Comparison of ENCODE assay signal across 15 mouse cellular contexts in the genomic region with DNA sequence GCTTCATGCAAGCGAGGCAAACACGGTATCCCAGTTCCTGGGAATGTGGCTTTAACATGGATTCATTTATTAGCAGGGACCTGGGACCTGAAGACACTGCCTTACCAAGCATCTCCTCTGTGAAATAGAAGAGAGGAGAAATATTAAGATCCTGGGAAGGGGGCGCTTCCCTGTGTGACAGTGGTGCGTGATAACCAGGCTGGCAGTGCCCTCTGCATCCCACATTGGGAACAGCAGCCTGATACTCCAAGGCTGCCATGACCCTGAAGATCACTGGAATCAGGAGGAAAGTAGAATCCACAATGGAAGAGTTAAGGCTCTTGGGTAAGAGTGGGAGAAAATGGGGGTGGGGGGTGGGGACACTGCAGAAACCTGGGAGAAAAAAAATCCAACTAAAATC. TPM values are rescaled to one million over a fixed set of nuclear protein-coding genes. Genes with fewer than 3 reads are reported as not detected.
DNase-seq lines count a peak whose midpoint lies in the region; ATAC-seq and TF ChIP-seq lines count a peak whose summit lies in the region.
"Had no signal": no experiment of that assay in that cellular context is flagged by ENCODE, and none has a peak within 500 bp of the region (broad histone marks: within the 10 kb centered on the region; RNA-seq: fewer than 3 reads in every experiment).

No protein-coding gene starts in this region.

- peak; percentile 87 for TF ChIP-seq CTCF in forebrain, postnatal 0 days (IDR thresholded peaks at IDR 0.05; ENCODE audit: low read depth)
- peak; percentile 39 for TF ChIP-seq CTCF in liver, embryonic 14.5 days (IDR thresholded peaks at IDR 0.05; ENCODE audit: low read depth)
- TF ChIP-seq CTCF in CH12.LX (conservative IDR thresholded peaks at IDR 0.05 in 1 of 2, IDR thresholded peaks at IDR 0.05 in 1 of 2; ENCODE audit: low read depth in 2 of 2, low read length in 2 of 2): peak in 1 of 2 experiments; percentile 77; a peak in 2 of 4 replicates

- TF ChIP-seq EP300 in liver, embryonic 14.5 days (IDR thresholded peaks at IDR 0.05; ENCODE audit: low read depth): no peak
- TF ChIP-seq EP300 in CH12.LX (IDR thresholded peaks at IDR 0.05; ENCODE audit: low read length): no peak

- H3K4me1 ChIP-seq in forebrain, postnatal 0 days (ENCODE audit: insufficient read depth): no peaks in the 10 kb centered on the region
- peaks cover 31% of the 10 kb centered on the region for H3K4me1 ChIP-seq in forebrain, embryonic 12.5 days
- H3K4me1 ChIP-seq in liver, embryonic 14.5 days (replicated peaks; ENCODE audit: control insufficient read depth in 2 of 2, insufficient read depth in 2 of 2, low read length in 1 of 2): no peaks in the 10 kb centered on the region
- peaks cover 11% of the 10 kb centered on the region for H3K4me1 ChIP-seq in liver, embryonic 11.5 days (replicated peaks; ENCODE audit: control insufficient read depth, insufficient read depth, low read length)
- H3K4me1 ChIP-seq in CH12.LX (ENCODE audit: control insufficient read depth in 1 of 2, insufficient read depth in 2 of 2): peaks cover 18 to 27% of the 10 kb centered on the region in 2 experiments

- H3K4me3 ChIP-seq in forebrain, postnatal 0 days (ENCODE audit: low read depth, low read length): no peak overlapping the region
- H3K4me3 ChIP-seq in forebrain, embryonic 12.5 days (replicated peaks): no peak overlapping the region
- no peak overlapping the region for H3K4me3 ChIP-seq in liver, embryonic 14.5 days (ENCODE audit: insufficient read depth in 1 of 2, low read depth in 2 of 2, low read length in 2 of 2)
- no peak overlapping the region for H3K4me3 ChIP-seq in liver, embryonic 11.5 days (ENCODE audit: low read depth, low read length)
- no peak overlapping the region for H3K4me3 ChIP-seq in CH12.LX (replicated peaks in 1 of 3; ENCODE audit: low read depth in 2 of 3, low read length in 2 of 3, poor library complexity in 1 of 3)
- H3K4me3 ChIP-seq: hindbrain, embryonic 15.5 days; limb, embryonic 10.5 days had no signal

- peak; percentile 71 for DNase-seq in forebrain, postnatal 0 days
- no peak for DNase-seq in liver, embryonic 14.5 days (ENCODE audit: low read depth in 3 of 3, low spot score in 3 of 3)
- no peak for DNase-seq in liver, embryonic 11.5 days (ENCODE audit: low spot score)
- no peak for DNase-seq in CH12.LX (ENCODE audit: extremely low read depth)
- DNase-seq in brain, adult 2 months (ENCODE audit: low read depth, low spot score): peak; percentile 58
- DNase-seq in natural killer cell, adult 2 months (ENCODE audit: low spot score in 2 of 2): no peak
- no peak for DNase-seq in cerebellum, adult 8-10 months
- DNase-seq: adrenal gland, postnatal 25 days; heart, adult 11 months; right cerebral cortex, postnatal 4 days; thymus, adult 18-20 months had no signal

- no peak overlapping the region for H3K27ac ChIP-seq in forebrain, postnatal 0 days (ENCODE audit: low read depth, low read length)
- no peak overlapping the region for H3K27ac ChIP-seq in forebrain, embryonic 12.5 days
- no peak overlapping the region for H3K27ac ChIP-seq in liver, embryonic 14.5 days
- H3K27ac ChIP-seq in liver, embryonic 11.5 days (ENCODE audit: low read depth, low read length): no peak overlapping the region
- no peak overlapping the region for H3K27ac ChIP-seq in CH12.LX (ENCODE audit: insufficient read depth, low read depth)
- H3K27ac ChIP-seq: hindbrain, embryonic 15.5 days; limb, embryonic 10.5 days; macrophage had no signal

- in situ Hi-C loops in CH12.LX (cut with MboI; ENCODE audit: low pct_ligation_motif_present, low pct_unique_long_range_greater_than_20kb, low sequenced_read_pairs): no loop called here

- peak; percentile 83 for ATAC-seq in forebrain, postnatal 0 days
- no peak for ATAC-seq in forebrain, embryonic 12.5 days (ENCODE audit: low FRiP score)
- no peak for ATAC-seq in liver, embryonic 14.5 days (ENCODE audit: insufficient read depth)
- ATAC-seq in liver, embryonic 11.5 days (replicated peaks; ENCODE audit: low FRiP score): no peak

- H3K9me3 ChIP-seq in forebrain, postnatal 0 days (ENCODE audit: low read length): 0 out of 2 replicates have a peak, but pooled peaks cover 3% of the 10 kb centered on the region
- 0 out of 2 replicates have a peak, but pooled peaks cover 5% of the 10 kb centered on the region for H3K9me3 ChIP-seq in forebrain, embryonic 12.5 days
- no peaks in the 10 kb centered on the region for H3K9me3 ChIP-seq in liver, embryonic 14.5 days (ENCODE audit: control insufficient read depth, low read length)
- no peaks in the 10 kb centered on the region for H3K9me3 ChIP-seq in liver, embryonic 11.5 days (ENCODE audit: control insufficient read depth, low read length)
- peaks cover 28% of the 10 kb centered on the region for H3K9me3 ChIP-seq in CH12.LX (replicated peaks; ENCODE audit: low read length)
- H3K9me3 ChIP-seq: hindbrain, embryonic 15.5 days; limb, embryonic 10.5 days had no signal

- TF ChIP-seq RAD21 in CH12.LX (IDR thresholded peaks at IDR 0.05; ENCODE audit: low read depth, low read length): peak; percentile 73

- H3K4me2 ChIP-seq in forebrain, postnatal 0 days (ENCODE audit: low read depth): no peak overlapping the region
- H3K4me2 ChIP-seq in forebrain, embryonic 12.5 days: no peak overlapping the region
- no peak overlapping the region for H3K4me2 ChIP-seq in liver, embryonic 14.5 days (ENCODE audit: low read depth)
- no peak overlapping the region for H3K4me2 ChIP-seq in liver, embryonic 11.5 days
- no peak overlapping the region for H3K4me2 ChIP-seq in CH12.LX (ENCODE audit: insufficient read depth, low read depth, poor library complexity, severe bottlenecking)
- H3K4me2 ChIP-seq: hindbrain, embryonic 15.5 days had no signal

- WGBS in forebrain, postnatal 0 days: 17% methylated on average over 4 of the region's 4 CpGs
- WGBS in forebrain, embryonic 12.5 days: 42% methylated on average over 4 of the region's 4 CpGs
- 21% methylated on average over 4 of the region's 4 CpGs for WGBS in liver, embryonic 14.5 days (ENCODE audit: insufficient replicate concordance)
- 42% methylated on average over 4 of the region's 4 CpGs for WGBS in liver, embryonic 11.5 days

- TF ChIP-seq POLR2A in CH12.LX (IDR thresholded peaks at IDR 0.05; ENCODE audit: low read depth, low read length): no peak

- dilution Hi-C loops in CH12.LX (cut with MboI; ENCODE audit: extremely low pct_ligation_motif_present, extremely low pct_unique_long_range_greater_than_20kb, low sequenced_read_pairs): no loop called here

- H3K79me2 ChIP-seq in CH12.LX (replicated peaks; ENCODE audit: control insufficient read depth, extremely low read depth, insufficient read depth, poor library complexity, severe bottlenecking): no peaks in the 10 kb centered on the region

- H3K9ac ChIP-seq in forebrain, postnatal 0 days: no peak overlapping the region
- H3K9ac ChIP-seq in forebrain, embryonic 12.5 days: no peak overlapping the region
- H3K9ac ChIP-seq in liver, embryonic 14.5 days (replicated peaks): no peak overlapping the region
- no peak overlapping the region for H3K9ac ChIP-seq in liver, embryonic 11.5 days (ENCODE audit: low read depth, low read length)
- no peak overlapping the region for H3K9ac ChIP-seq in CH12.LX (ENCODE audit: insufficient read depth, low read depth)
- H3K9ac ChIP-seq: hindbrain, embryonic 15.5 days had no signal

- H3K27me3 ChIP-seq in forebrain, postnatal 0 days (ENCODE audit: insufficient read depth, low read length): peaks cover 52% of the 10 kb centered on the region
- H3K27me3 ChIP-seq in forebrain, embryonic 12.5 days: peaks cover 95% of the 10 kb centered on the region
- H3K27me3 ChIP-seq in liver, embryonic 14.5 days (ENCODE audit: control insufficient read depth, insufficient read depth, low read length): peaks cover 62% of the 10 kb centered on the region
- H3K27me3 ChIP-seq in liver, embryonic 11.5 days (replicated peaks; ENCODE audit: control insufficient read depth, insufficient read depth, low read length): peaks cover 78% of the 10 kb centered on the region
- peaks cover 46% of the 10 kb centered on the region for H3K27me3 ChIP-seq in CH12.LX (replicated peaks)

- H3K36me3 ChIP-seq in forebrain, postnatal 0 days (ENCODE audit: insufficient read depth): no peaks in the 10 kb centered on the region
- H3K36me3 ChIP-seq in forebrain, embryonic 12.5 days (replicated peaks): no peaks in the 10 kb centered on the region
- H3K36me3 ChIP-seq in liver, embryonic 14.5 days (replicated peaks; ENCODE audit: control insufficient read depth, insufficient read depth, low read depth): no peaks in the 10 kb centered on the region
- H3K36me3 ChIP-seq in liver, embryonic 11.5 days (ENCODE audit: control insufficient read depth, insufficient read depth, low read length): no peaks in the 10 kb centered on the region
- H3K36me3 ChIP-seq in CH12.LX (replicated peaks in 1 of 2; ENCODE audit: control insufficient read depth in 1 of 2, insufficient read depth in 1 of 2, low read length in 1 of 2): no peaks in the 10 kb centered on the region
- H3K36me3 ChIP-seq: hindbrain, embryonic 15.5 days; limb, embryonic 10.5 days had no signal

RNA-seq across cellular contexts. Expression of a gene that starts 1.7 kb away (rescaled TPM):
- total RNA-seq in forebrain, postnatal 0 days (2014; rRNA removed): not detected in 2 replicates
- 0.33 and 0.35 TPM in 2 replicates for polyA plus RNA-seq in forebrain, postnatal 0 days (2015; fragmentation: Nextera tagmentation; extraction: Ambion mirVana)
- 0.18 and 0.61 TPM in 2 replicates for polyA plus RNA-seq in forebrain, embryonic 12.5 days (2016; fragmentation: Nextera tagmentation; extraction: Ambion mirVana)
- not detected in 2 replicates for polyA plus RNA-seq in liver, embryonic 14.5 days (2012; rRNA removed)
- polyA plus RNA-seq in liver, embryonic 14.5 days (2014; fragmentation: Nextera tagmentation; extraction: Ambion mirVana): not detected in 2 replicates
- polyA plus RNA-seq in liver, embryonic 11.5 days (2014; fragmentation: Nextera tagmentation; extraction: Ambion mirVana): not detected in 2 replicates
- total RNA-seq in CH12.LX (2012; rRNA removed) (not detected in 2 replicates), CH12.LX (2014; rRNA removed) (not detected in 2 replicates)
- polyA plus RNA-seq in CH12.LX (2012; ENCODE audit: insufficient read length, low read depth): not detected in 2 replicates
- total RNA-seq: adrenal gland, postnatal 25 days had no signal
- polyA plus RNA-seq: limb, embryonic 10.5 days; macrophage had no signal

RNA-seq across cellular contexts. Expression of a gene that starts 10.0 kb away (rescaled TPM):
- 0.31 and 1.1 TPM in 2 replicates for total RNA-seq in forebrain, postnatal 0 days (2014; rRNA removed)
- not detected in 2 replicates for polyA plus RNA-seq in forebrain, postnatal 0 days (2015; fragmentation: Nextera tagmentation; extraction: Ambion mirVana)
- 0.18 and 0.24 TPM in 2 replicates for polyA plus RNA-seq in forebrain, embryonic 12.5 days (2016; fragmentation: Nextera tagmentation; extraction: Ambion mirVana)
- polyA plus RNA-seq in liver, embryonic 14.5 days (2012; rRNA removed): 0.03 TPM in 2 replicates
- polyA plus RNA-seq in liver, embryonic 14.5 days (2014; fragmentation: Nextera tagmentation; extraction: Ambion mirVana): not detected in 2 replicates
- not detected in 2 replicates for polyA plus RNA-seq in liver, embryonic 11.5 days (2014; fragmentation: Nextera tagmentation; extraction: Ambion mirVana)
- total RNA-seq in CH12.LX (2012; rRNA removed) (19.1 and 25.4 TPM in 2 replicates), CH12.LX (2014; rRNA removed) (61.6 and 64.4 TPM in 2 replicates)
- polyA plus RNA-seq in CH12.LX (2012; ENCODE audit: insufficient read length, low read depth): 56.2 and 58.0 TPM in 2 replicates
- polyA plus RNA-seq: hindbrain, embryonic 15.5 days; macrophage had no signal

RNA-seq across cellular contexts. Expression of a gene that starts 21.4 kb away (rescaled TPM):
- 36.3 and 49.6 TPM in 2 replicates for total RNA-seq in forebrain, postnatal 0 days (2014; rRNA removed)
- polyA plus RNA-seq in forebrain, postnatal 0 days (2015; fragmentation: Nextera tagmentation; extraction: Ambion mirVana): 2.2 TPM in 2 replicates
- 0.22 TPM in 1 of 2 replicates, not detected in the other for polyA plus RNA-seq in forebrain, embryonic 12.5 days (2016; fragmentation: Nextera tagmentation; extraction: Ambion mirVana)
- polyA plus RNA-seq in liver, embryonic 14.5 days (2012; rRNA removed): 0.03 and 0.04 TPM in 2 replicates
- not detected in 2 replicates for polyA plus RNA-seq in liver, embryonic 14.5 days (2014; fragmentation: Nextera tagmentation; extraction: Ambion mirVana)
- 0.12 and 0.16 TPM in 2 replicates for polyA plus RNA-seq in liver, embryonic 11.5 days (2014; fragmentation: Nextera tagmentation; extraction: Ambion mirVana)
- 0.04 TPM in 1 of 2 replicates, not detected in the other for total RNA-seq in CH12.LX (2012; rRNA removed)
- total RNA-seq in CH12.LX (2014; rRNA removed): not detected in 2 replicates
- polyA plus RNA-seq in CH12.LX (2012; ENCODE audit: insufficient read length, low read depth): 0.08 TPM in 1 of 2 replicates, not detected in the other
- polyA plus RNA-seq: limb, embryonic 10.5 days; macrophage had no signal

RNA-seq across cellular contexts. Expression of a gene that starts 24.9 kb away (rescaled TPM):
- total RNA-seq in forebrain, postnatal 0 days (2014; rRNA removed): 99.6 and 116 TPM in 2 replicates
- 62.5 and 104 TPM in 2 replicates for polyA plus RNA-seq in forebrain, postnatal 0 days (2015; fragmentation: Nextera tagmentation; extraction: Ambion mirVana)
- 58.2 and 58.3 TPM in 2 replicates for polyA plus RNA-seq in forebrain, embryonic 12.5 days (2016; fragmentation: Nextera tagmentation; extraction: Ambion mirVana)
- 16.4 and 18.1 TPM in 2 replicates for polyA plus RNA-seq in liver, embryonic 14.5 days (2012; rRNA removed)
- 6.6 and 7.9 TPM in 2 replicates for polyA plus RNA-seq in liver, embryonic 14.5 days (2014; fragmentation: Nextera tagmentation; extraction: Ambion mirVana)
- polyA plus RNA-seq in liver, embryonic 11.5 days (2014; fragmentation: Nextera tagmentation; extraction: Ambion mirVana): 25.3 and 25.8 TPM in 2 replicates
- total RNA-seq in CH12.LX (2012; rRNA removed) (32.5 and 33.8 TPM in 2 replicates), CH12.LX (2014; rRNA removed) (33.9 and 41.0 TPM in 2 replicates)
- 158 and 182 TPM in 2 replicates for polyA plus RNA-seq in CH12.LX (2012; ENCODE audit: insufficient read length, low read depth)

RNA-seq across cellular contexts. Expression of a gene that starts 43.4 kb away (rescaled TPM):
- total RNA-seq in forebrain, postnatal 0 days (2014; rRNA removed): 46.5 and 48.3 TPM in 2 replicates
- polyA plus RNA-seq in forebrain, postnatal 0 days (2015; fragmentation: Nextera tagmentation; extraction: Ambion mirVana): 55.0 and 58.4 TPM in 2 replicates
- polyA plus RNA-seq in forebrain, embryonic 12.5 days (2016; fragmentation: Nextera tagmentation; extraction: Ambion mirVana): 85.2 and 89.4 TPM in 2 replicates
- polyA plus RNA-seq in liver, embryonic 14.5 days (2012; rRNA removed): 77.4 and 83.3 TPM in 2 replicates
- 78.3 and 85.3 TPM in 2 replicates for polyA plus RNA-seq in liver, embryonic 14.5 days (2014; fragmentation: Nextera tagmentation; extraction: Ambion mirVana)
- polyA plus RNA-seq in liver, embryonic 11.5 days (2014; fragmentation: Nextera tagmentation; extraction: Ambion mirVana): 128 and 140 TPM in 2 replicates
- total RNA-seq in CH12.LX (2012; rRNA removed) (49.4 and 63.2 TPM in 2 replicates), CH12.LX (2014; rRNA removed) (87.5 and 89.4 TPM in 2 replicates)
- 66.1 and 73.2 TPM in 2 replicates for polyA plus RNA-seq in CH12.LX (2012; ENCODE audit: insufficient read length, low read depth)

Comparison
In these comparisons a context has a peak if more than half of its experiments do, and no peak if none do; other contexts are left out.
1. DNase-seq: peak in forebrain, postnatal 0 days (single experiment) and brain, adult 2 months (single experiment); none in liver, embryonic 14.5 days (0 of 3), liver, embryonic 11.5 days (single experiment), CH12.LX (single experiment), natural killer cell, adult 2 months (0 of 2) and cerebellum, adult 8-10 months (single experiment).
2. RNA of a gene that starts 10.0 kb away (polyA plus RNA-seq): 56.2 to 58.0 TPM in CH12.LX; 0.18 to 0.24 TPM in forebrain, embryonic 12.5 days, 0.03 TPM in liver, embryonic 14.5 days, not detected in forebrain, postnatal 0 days and not detected in liver, embryonic 11.5 days; every median in the first group is over 10 times any median in the second.